Mouse (Mus musculus) granulocyte monocyte progenitor cell, adult 5-6 weeks (primary cell): ENCODE measurements around the gene Ankrd39. TPM values are rescaled to one million over a fixed set of nuclear protein-coding genes. Genes with fewer than 3 reads are reported as not detected.

ENCODE experiments used
- ATAC-seq: replicated peaks from 2 replicates; pipeline ENCODE4 v1.8.0; 2016; ENCODE audit warnings: mild to moderate bottlenecking, moderate TSS enrichment, inconsistent platforms; ENCODE audit not compliant: poor library complexity, severe bottlenecking
- total RNA-seq, 2 experiments: library from RNA; stranded (forward) in 1 of 2; stranded (reverse) in 1 of 2; fragments of 200-712, 200-1000 nt in 1 of 2; fragments of >200 nt in 1 of 2; fragmentation: Nextera tagmentation in 1 of 2; gene quantifications; 2 replicates each; pipeline ENCODE4 v1.2.3; 2014 to 2017

The Ankrd39 gene
- total RNA-seq, 2 experiments from 2014 or later, result 3.1 to 4.9 TPM

DNA sequence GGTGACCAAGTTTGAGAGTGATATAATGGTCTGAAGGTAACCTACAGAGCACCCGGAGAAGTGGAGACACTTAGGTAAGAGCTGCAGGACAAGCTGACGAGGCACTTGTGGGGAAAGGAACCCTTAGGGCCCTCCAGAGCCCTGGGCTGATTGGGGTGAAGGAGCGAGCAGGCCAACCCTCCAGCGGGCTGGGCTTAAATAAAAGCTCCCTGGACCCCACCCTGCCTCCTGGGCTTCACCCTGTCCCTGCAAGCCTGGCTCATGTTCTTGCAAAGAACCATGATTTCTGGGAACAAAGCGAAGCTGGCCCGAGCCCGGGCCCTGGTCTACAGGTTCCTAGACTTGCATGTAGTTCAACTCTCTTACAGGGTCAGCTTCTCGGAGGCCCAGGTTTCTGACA lies 26.3 kb upstream of the Ankrd39 start:
- ATAC-seq, result no peak

- ATAC-seq, result no peak
Observed at GRCm38 (mm10) chr1:36572709-36573108, 25.5 kb upstream of the Ankrd39 start.

DNA sequence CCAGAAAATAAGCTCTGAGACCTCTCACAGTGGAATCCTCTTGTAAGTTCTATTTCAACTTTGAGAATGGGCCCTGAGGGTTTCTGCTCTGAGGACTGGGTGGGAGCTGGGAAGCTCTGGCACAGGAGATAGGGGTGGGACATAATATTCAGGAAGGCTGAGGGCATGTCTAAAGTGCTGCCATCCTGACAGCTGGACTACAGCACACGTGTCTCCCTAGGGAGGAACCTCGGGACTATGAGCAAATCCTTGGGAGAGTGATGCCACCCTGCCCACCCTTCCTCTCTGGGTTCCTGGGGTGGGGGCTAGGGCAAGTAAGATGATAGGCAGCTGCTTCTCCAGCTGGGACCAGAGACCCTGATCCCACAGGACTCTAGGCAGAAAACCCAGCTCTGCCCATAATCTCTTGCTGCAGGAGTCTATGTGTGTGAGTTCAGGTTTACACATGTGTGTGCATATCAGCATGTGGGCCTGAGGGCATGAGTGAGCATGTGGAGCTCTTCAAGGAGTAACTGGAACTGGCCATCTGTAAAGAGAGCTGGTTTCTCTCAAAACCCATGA lies 25.0 kb upstream of the Ankrd39 start:
- ATAC-seq, result no peak

- peak; percentile 80 for ATAC-seq
Observed at GRCm38 (mm10) chr1:36571627-36572026, 24.4 kb upstream of the Ankrd39 start.

DNA sequence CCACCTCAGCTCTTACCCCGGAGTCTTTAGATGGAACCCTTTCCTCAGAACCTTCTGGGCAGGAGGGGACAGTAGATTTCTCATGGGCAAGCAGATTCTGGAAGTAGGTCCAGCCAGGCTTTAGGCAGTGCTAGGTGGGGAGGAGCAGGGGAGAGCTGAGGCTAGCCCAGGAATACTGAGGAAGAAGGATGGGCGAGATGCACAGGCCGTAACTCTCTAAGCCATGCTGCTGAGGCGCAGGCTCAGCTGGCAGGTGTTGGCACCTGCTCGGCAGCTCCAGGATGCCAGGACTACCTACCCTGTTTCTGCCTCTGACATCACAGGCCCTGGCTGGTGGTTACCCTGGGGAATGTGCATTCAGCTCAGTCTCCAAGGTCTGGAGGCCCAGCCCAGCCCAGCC lies 23.1 kb upstream of the Ankrd39 start:
- no peak for ATAC-seq

DNA sequence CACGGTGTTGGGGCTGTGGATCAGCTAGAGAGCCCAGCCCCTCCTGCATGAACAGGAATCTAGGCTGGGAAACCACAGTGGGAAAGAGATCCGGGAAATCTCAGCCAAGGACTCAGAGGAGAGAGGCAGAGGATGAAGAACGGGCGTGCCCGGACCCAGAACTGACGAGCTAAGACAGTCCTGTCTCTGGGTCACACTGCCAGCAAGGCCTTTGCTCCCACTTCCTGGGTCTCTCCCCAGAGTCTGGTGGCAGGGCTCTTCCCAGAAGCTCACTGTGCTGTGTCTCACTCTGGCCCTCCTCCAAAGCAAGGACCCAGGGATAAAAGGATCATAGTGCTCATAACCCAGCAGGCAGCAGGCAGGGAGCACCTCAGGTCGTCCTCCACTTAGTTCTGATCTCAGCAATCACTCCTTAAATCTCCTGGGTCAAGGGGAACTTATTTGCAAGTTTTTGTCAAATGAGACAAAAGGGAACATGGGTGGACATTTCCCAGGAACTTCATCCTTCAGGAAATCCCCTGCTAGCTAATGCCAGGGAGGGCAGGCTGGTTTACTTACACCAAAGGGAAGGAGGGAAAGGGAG lies 22.5 kb upstream of the Ankrd39 start:
- no peak for ATAC-seq

GRCm38 (mm10) chr1:36568776-36569175 lies 21.5 kb upstream of the Ankrd39 start:
- no peak for ATAC-seq

GRCm38 (mm10) chr1:36567818-36568603 lies 20.8 kb upstream of the Ankrd39 start:
- no peak for ATAC-seq

DNA sequence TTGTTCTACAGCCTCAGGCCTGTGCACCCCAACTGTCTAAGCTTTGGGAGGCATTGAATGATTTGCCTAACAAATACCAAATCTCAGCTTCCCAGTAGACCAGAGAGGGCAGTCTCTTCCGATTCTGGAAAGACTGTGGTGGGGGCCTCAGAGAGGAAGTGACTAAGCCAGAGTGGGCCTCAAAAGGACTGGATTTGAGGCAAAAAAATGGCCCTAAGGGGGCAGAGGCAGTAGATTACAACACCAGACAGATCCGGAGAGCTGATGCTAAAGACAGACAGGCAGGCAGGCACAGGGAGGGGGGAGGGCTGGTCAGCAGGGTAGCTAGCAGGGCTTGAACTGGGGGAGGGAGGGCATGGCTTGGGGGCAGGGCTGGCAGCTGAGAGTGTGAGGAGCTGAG lies 19.2 kb upstream of the Ankrd39 start:
- ATAC-seq, result peak; percentile 85

GRCm38 (mm10) chr1:36564101-36564500 lies 16.9 kb upstream of the Ankrd39 start:
- ATAC-seq, result 0 out of 2 replicates have a peak, but pooled peaks have one; percentile 7

- ATAC-seq, result no peak
Observed at GRCm38 (mm10) chr1:36563632-36564031, 16.4 kb upstream of the Ankrd39 start.

DNA sequence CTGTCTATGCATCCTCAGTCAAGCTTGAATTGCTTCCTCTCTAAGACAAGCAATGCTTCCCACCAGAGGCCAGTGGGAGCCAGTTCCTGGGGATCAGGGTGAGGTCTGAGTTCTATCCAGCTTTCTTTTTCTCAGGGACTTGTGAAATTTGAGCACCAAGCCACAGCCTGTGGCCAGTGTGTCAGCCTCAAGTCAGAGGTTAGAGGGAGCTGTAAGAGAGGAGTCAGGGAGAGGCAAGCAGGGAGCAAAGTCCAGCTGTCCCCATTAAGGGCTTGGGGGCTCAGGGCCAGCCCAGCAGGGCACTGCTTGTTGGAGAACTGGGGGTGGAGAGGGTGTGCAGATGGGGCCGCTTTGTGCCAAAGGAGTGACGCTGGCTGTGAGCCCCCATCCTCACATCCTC lies 16.0 kb upstream of the Ankrd39 start:
- no peak for ATAC-seq

DNA sequence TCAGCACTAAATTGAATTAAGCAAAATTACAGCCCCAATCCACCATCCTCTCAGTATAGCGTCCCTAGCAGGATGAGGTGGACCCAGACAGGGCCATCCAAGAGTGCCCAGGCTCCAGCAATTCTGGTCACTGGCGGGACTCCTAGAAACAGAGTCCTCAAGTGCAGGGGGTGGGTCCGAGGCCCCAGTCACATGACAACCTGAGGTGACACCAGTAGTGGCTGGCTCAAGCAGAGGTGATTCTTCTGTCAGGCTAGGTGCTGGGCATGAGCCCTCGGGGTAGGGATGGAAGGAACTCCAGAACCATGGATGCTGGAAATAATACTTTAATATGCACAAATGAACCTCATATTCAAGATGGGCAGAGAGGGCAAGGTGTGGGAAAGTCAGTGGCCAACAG lies 15.1 kb upstream of the Ankrd39 start:
- no peak for ATAC-seq

DNA sequence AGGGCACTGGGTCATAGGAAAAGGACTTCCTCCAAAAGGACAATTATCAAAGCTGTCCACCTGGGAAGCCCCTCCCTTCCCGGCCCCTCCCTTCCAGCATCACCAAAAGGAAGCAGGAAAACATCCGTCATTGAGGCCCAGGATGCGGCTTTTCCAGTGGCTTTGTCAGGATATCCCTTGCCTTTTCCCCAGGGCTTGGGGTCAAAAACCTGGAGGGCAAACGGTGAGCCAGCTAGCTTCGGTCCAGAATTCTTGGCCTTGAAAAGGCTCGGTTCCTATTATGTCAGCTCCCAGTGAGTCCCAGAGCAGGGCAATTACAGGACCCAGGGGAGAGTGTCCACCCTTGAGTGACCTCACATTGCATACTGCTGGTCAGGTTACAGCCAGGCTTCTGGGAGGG lies 13.7 kb upstream of the Ankrd39 start:
- no peak for ATAC-seq

GRCm38 (mm10) chr1:36559888-36560287 lies 12.6 kb upstream of the Ankrd39 start:
- no peak for ATAC-seq

GRCm38 (mm10) chr1:36559256-36559655 lies 12.0 kb upstream of the Ankrd39 start:
- ATAC-seq, result no peak

- ATAC-seq, result peak; percentile 12
Observed at GRCm38 (mm10) chr1:36558031-36558993, 11.1 kb upstream of the Ankrd39 start, which contains the start of gene Sema4c. TSS of gene Sema4c (minus strand) at chr1:36558349.

- peak; percentile 25 for ATAC-seq
Observed at GRCm38 (mm10) chr1:36557457-36558011, 10.3 kb upstream of the Ankrd39 start.

- ATAC-seq, result peak; percentile 68
Observed at GRCm38 (mm10) chr1:36556553-36557456, 9.6 kb upstream of the Ankrd39 start.
